Comparison of ENCODE assay signal across 9 mouse cellular contexts in the genomic region with DNA sequence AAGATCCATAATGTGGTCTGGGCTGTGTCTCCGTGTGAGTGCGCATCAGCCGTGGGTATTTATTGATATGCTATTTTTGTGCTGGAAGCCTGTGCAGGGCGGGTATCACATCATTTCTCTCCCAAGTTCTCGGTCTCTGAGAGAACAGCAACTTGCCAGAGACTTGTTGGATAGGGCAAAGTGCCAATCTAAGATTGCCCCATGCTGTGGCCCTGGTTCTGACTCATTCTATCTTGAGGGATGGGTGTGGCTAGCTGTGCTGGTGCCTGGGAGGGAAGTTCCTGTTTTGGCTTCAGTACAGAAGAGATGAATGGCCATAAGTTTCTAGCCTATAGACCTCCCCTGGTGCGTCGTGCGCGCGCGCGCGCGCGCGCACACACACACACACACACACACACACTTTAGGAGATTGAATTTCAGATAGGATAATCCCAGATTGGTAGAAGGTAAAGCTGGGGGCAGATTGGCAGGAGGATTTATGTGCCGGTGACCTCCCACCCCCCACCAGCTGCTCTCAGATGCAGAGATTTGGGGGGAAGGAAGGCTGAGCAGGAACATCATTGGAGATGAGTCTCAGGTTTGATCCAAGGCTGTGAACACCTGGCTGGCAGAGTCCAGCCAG. TPM values are rescaled to one million over a fixed set of nuclear protein-coding genes. Genes with fewer than 3 reads are reported as not detected.
DNase-seq lines count a peak whose midpoint lies in the region; ATAC-seq and TF ChIP-seq lines count a peak whose summit lies in the region.
"Had no signal": no experiment of that assay in that cellular context is flagged by ENCODE, and none has a peak within 500 bp of the region (broad histone marks: within the 10 kb centered on the region; RNA-seq: fewer than 3 reads in every experiment).

No protein-coding gene starts in this region.

- H3K4me1 ChIP-seq in heart, embryonic 12.5 days (replicated peaks) = peaks cover 32% of the 10 kb centered on the region
- peaks cover 72% of the 10 kb centered on the region for H3K4me1 ChIP-seq in hindbrain, embryonic 14.5 days (replicated peaks; ENCODE audit: control insufficient read depth, insufficient read depth, low read length)
- peaks cover 40% of the 10 kb centered on the region for H3K4me1 ChIP-seq in midbrain, postnatal 0 days (ENCODE audit: insufficient read depth, low read length)
- peaks cover 59% of the 10 kb centered on the region for H3K4me1 ChIP-seq in limb, embryonic 10.5 days

- no peak overlapping the region for H3K27ac ChIP-seq in heart, embryonic 12.5 days (ENCODE audit: poor library complexity, severe bottlenecking)
- H3K27ac ChIP-seq in hindbrain, embryonic 14.5 days = peak overlapping the region; percentile 90
- peak overlapping the region; percentile 83; the same call in 1 of the 2 replicates for H3K27ac ChIP-seq in midbrain, postnatal 0 days (ENCODE audit: low read depth, low read length)
- H3K27ac ChIP-seq in limb, embryonic 10.5 days = no peak overlapping the region
- H3K27ac ChIP-seq: heart, embryonic 13.5 days had no signal

- H3K27me3 ChIP-seq in heart, embryonic 12.5 days (replicated peaks) = peaks cover 35% of the 10 kb centered on the region
- no peaks in the 10 kb centered on the region for H3K27me3 ChIP-seq in hindbrain, embryonic 14.5 days (ENCODE audit: control insufficient read depth, insufficient read depth, low read length)
- H3K27me3 ChIP-seq in midbrain, postnatal 0 days (ENCODE audit: insufficient read depth, low read length) = no peaks in the 10 kb centered on the region
- peaks cover 43% of the 10 kb centered on the region for H3K27me3 ChIP-seq in limb, embryonic 10.5 days (ENCODE audit: low read depth, poor library complexity, severe bottlenecking)

- no peak overlapping the region for H3K4me2 ChIP-seq in heart, embryonic 12.5 days
- peak overlapping the region; percentile 50 for H3K4me2 ChIP-seq in hindbrain, embryonic 14.5 days (replicated peaks)
- no peak overlapping the region for H3K4me2 ChIP-seq in midbrain, postnatal 0 days (ENCODE audit: low read depth, low read length, poor library complexity, severe bottlenecking)
- H3K4me2 ChIP-seq: heart, embryonic 13.5 days had no signal

- DNase-seq in heart, postnatal 36 days = peak; percentile 11 to 17
- DNase-seq in adipocyte (ENCODE audit: low spot score) = peak; percentile 80
- DNase-seq in hindbrain, embryonic 14.5 days (ENCODE audit: low spot score) = no peak
- no peak for DNase-seq in midbrain, postnatal 0 days (ENCODE audit: low spot score)
- DNase-seq in thymus, postnatal 25 days = no peak
- DNase-seq in limb, embryonic 10.5 days (ENCODE audit: low spot score) = no peak
- no peak for DNase-seq in embryo, embryonic 10.5 days (ENCODE audit: low spot score)

- H3K9ac ChIP-seq in heart, embryonic 12.5 days = no peak overlapping the region
- peak overlapping the region; percentile 56; the same call in 1 of the 2 replicates for H3K9ac ChIP-seq in hindbrain, embryonic 14.5 days
- no peak overlapping the region for H3K9ac ChIP-seq in midbrain, postnatal 0 days (replicated peaks; ENCODE audit: low read length, poor library complexity, severe bottlenecking)
- H3K9ac ChIP-seq: heart, embryonic 13.5 days had no signal

- intact Hi-C loops in heart, postnatal 36 days (cut with DNase I) = no loop called here

- no peaks in the 10 kb centered on the region for H3K9me3 ChIP-seq in heart, embryonic 12.5 days (replicated peaks)
- H3K9me3 ChIP-seq in hindbrain, embryonic 14.5 days (ENCODE audit: control insufficient read depth, low read length) = no peaks in the 10 kb centered on the region
- no peaks in the 10 kb centered on the region for H3K9me3 ChIP-seq in midbrain, postnatal 0 days (ENCODE audit: low read length)
- H3K9me3 ChIP-seq in limb, embryonic 10.5 days (replicated peaks) = no peaks in the 10 kb centered on the region
- H3K9me3 ChIP-seq: heart, embryonic 13.5 days had no signal

- no peaks in the 10 kb centered on the region for H3K36me3 ChIP-seq in heart, embryonic 12.5 days
- H3K36me3 ChIP-seq in hindbrain, embryonic 14.5 days (replicated peaks; ENCODE audit: control insufficient read depth, insufficient read depth) = peaks cover 60% of the 10 kb centered on the region
- peaks cover 19% of the 10 kb centered on the region for H3K36me3 ChIP-seq in midbrain, postnatal 0 days (ENCODE audit: insufficient read depth, low read length)
- no peaks in the 10 kb centered on the region for H3K36me3 ChIP-seq in limb, embryonic 10.5 days
- H3K36me3 ChIP-seq: heart, embryonic 13.5 days had no signal

- no peak for ATAC-seq in heart, embryonic 12.5 days (ENCODE audit: insufficient number of reproducible peaks, low FRiP score)
- ATAC-seq in hindbrain, embryonic 14.5 days (ENCODE audit: low FRiP score) = no peak
- no peak for ATAC-seq in midbrain, postnatal 0 days (ENCODE audit: low FRiP score)

- no peak overlapping the region for H3K4me3 ChIP-seq in heart, embryonic 12.5 days
- H3K4me3 ChIP-seq in hindbrain, embryonic 14.5 days (replicated peaks; ENCODE audit: low read length) = no peak overlapping the region
- no peak overlapping the region for H3K4me3 ChIP-seq in midbrain, postnatal 0 days (ENCODE audit: low read depth, low read length)
- no peak overlapping the region for H3K4me3 ChIP-seq in limb, embryonic 10.5 days
- H3K4me3 ChIP-seq: heart, embryonic 13.5 days had no signal

- TF ChIP-seq CTCF in midbrain, postnatal 0 days (IDR thresholded peaks at IDR 0.05) = no peak

- 72% methylated on average over 17 of the region's 17 CpGs for WGBS in heart, embryonic 12.5 days
- 81% methylated on average over 17 of the region's 17 CpGs for WGBS in hindbrain, embryonic 14.5 days
- WGBS in midbrain, postnatal 0 days = 84% methylated on average over 17 of the region's 17 CpGs
- 83% methylated on average over 17 of the region's 17 CpGs for WGBS in limb, embryonic 10.5 days

RNA-seq across cellular contexts. Expression of a gene that starts 2.7 kb away (rescaled TPM):
- 1 to 10 TPM in 1 of 2 experiments, under 1 TPM in 1; 0.46 to 1.2 TPM for total RNA-seq in heart, postnatal 36 days (2021)
- 5.3 and 5.7 TPM in 2 replicates for polyA plus RNA-seq in heart, embryonic 12.5 days (2016; fragmentation: Nextera tagmentation; extraction: Ambion mirVana)
- 15.8 and 24.9 TPM in 2 replicates for polyA plus RNA-seq in hindbrain, embryonic 14.5 days (2014; fragmentation: Nextera tagmentation; extraction: Ambion mirVana)
- total RNA-seq in midbrain, postnatal 0 days (2014; rRNA removed) = 6.6 and 6.7 TPM in 2 replicates
- polyA plus RNA-seq in midbrain, postnatal 0 days (2015; fragmentation: Nextera tagmentation; extraction: Ambion mirVana) = 19.4 and 23.3 TPM in 2 replicates
- 1.4 and 1.8 TPM in 2 replicates for polyA plus RNA-seq in limb, embryonic 10.5 days (2016; fragmentation: Nextera tagmentation; extraction: Ambion mirVana)

RNA-seq across cellular contexts. Expression of a gene that starts 4.8 kb away (rescaled TPM):
- total RNA-seq in heart, postnatal 36 days (2021) = under 1 TPM in 1 of 2 experiments, not detected in 1; 0.19 TPM
- polyA plus RNA-seq in heart, embryonic 12.5 days (2016; fragmentation: Nextera tagmentation; extraction: Ambion mirVana) = 1.1 and 1.7 TPM in 2 replicates
- polyA plus RNA-seq in hindbrain, embryonic 14.5 days (2014; fragmentation: Nextera tagmentation; extraction: Ambion mirVana) = 182 and 237 TPM in 2 replicates
- 203 and 205 TPM in 2 replicates for total RNA-seq in midbrain, postnatal 0 days (2014; rRNA removed)
- polyA plus RNA-seq in midbrain, postnatal 0 days (2015; fragmentation: Nextera tagmentation; extraction: Ambion mirVana) = 187 and 219 TPM in 2 replicates
- 1.4 and 1.5 TPM in 2 replicates for polyA plus RNA-seq in limb, embryonic 10.5 days (2016; fragmentation: Nextera tagmentation; extraction: Ambion mirVana)

RNA-seq across cellular contexts. Expression of a gene that starts 39.2 kb away (rescaled TPM):
- total RNA-seq in heart, postnatal 36 days (2021) = not detected
- polyA plus RNA-seq in heart, embryonic 12.5 days (2016; fragmentation: Nextera tagmentation; extraction: Ambion mirVana) = 0.57 TPM in 1 of 2 replicates, not detected in the other
- 0.89 and 1.2 TPM in 2 replicates for polyA plus RNA-seq in hindbrain, embryonic 14.5 days (2014; fragmentation: Nextera tagmentation; extraction: Ambion mirVana)
- total RNA-seq in midbrain, postnatal 0 days (2014; rRNA removed) = not detected in 2 replicates
- polyA plus RNA-seq in midbrain, postnatal 0 days (2015; fragmentation: Nextera tagmentation; extraction: Ambion mirVana) = 0.68 and 1.1 TPM in 2 replicates
- 0.29 and 0.51 TPM in 2 replicates for polyA plus RNA-seq in limb, embryonic 10.5 days (2016; fragmentation: Nextera tagmentation; extraction: Ambion mirVana)

RNA-seq across cellular contexts. Expression of a gene that starts 39.8 kb away (rescaled TPM):
- total RNA-seq in heart, postnatal 36 days (2021) = 10 to 100 TPM; 68.6 to 74.2 TPM
- polyA plus RNA-seq in heart, embryonic 12.5 days (2016; fragmentation: Nextera tagmentation; extraction: Ambion mirVana) = 57.4 and 62.0 TPM in 2 replicates
- 58.4 and 59.9 TPM in 2 replicates for polyA plus RNA-seq in hindbrain, embryonic 14.5 days (2014; fragmentation: Nextera tagmentation; extraction: Ambion mirVana)
- total RNA-seq in midbrain, postnatal 0 days (2014; rRNA removed) = 52.5 and 56.8 TPM in 2 replicates
- 56.1 and 58.7 TPM in 2 replicates for polyA plus RNA-seq in midbrain, postnatal 0 days (2015; fragmentation: Nextera tagmentation; extraction: Ambion mirVana)
- 71.0 and 77.8 TPM in 2 replicates for polyA plus RNA-seq in limb, embryonic 10.5 days (2016; fragmentation: Nextera tagmentation; extraction: Ambion mirVana)

Comparison
In these comparisons a context has a peak if more than half of its experiments do, and no peak if none do; other contexts are left out.
1. DNase-seq: peak in heart, postnatal 36 days (2 of 2) and adipocyte (single experiment); none in hindbrain, embryonic 14.5 days (single experiment), midbrain, postnatal 0 days (single experiment), thymus, postnatal 25 days (single experiment), limb, embryonic 10.5 days (single experiment) and embryo, embryonic 10.5 days (single experiment).
2. H3K27ac ChIP-seq: peak in hindbrain, embryonic 14.5 days (single experiment) and midbrain, postnatal 0 days (single experiment); none in heart, embryonic 12.5 days (single experiment) and limb, embryonic 10.5 days (single experiment).
3. RNA of a gene that starts 4.8 kb away (polyA plus RNA-seq): 182 to 237 TPM in hindbrain, embryonic 14.5 days and 187 to 219 TPM in midbrain, postnatal 0 days; 1.4 to 1.5 TPM in limb, embryonic 10.5 days and 1.1 to 1.7 TPM in heart, embryonic 12.5 days; every median in the first group is over 10 times any median in the second.